Mouse (Mus musculus) ovary, adult 18-20 months (tissue): ENCODE data around the gene Mill2.
"Not testable (repeated sequence)": the region's sequence is repeated elsewhere in the genome, so short reads cannot be mapped to it uniquely, and the experiment has no call there.

Experiments
- DNase-seq: peaks from one replicate; pipeline ENCODE4 v3.0.0; 2022; ENCODE audit warnings: low spot score, mixed read lengths

The Mill2 gene

GRCm38 (mm10) chr7:18839865-18840264 lies at the start of gene Mill2:
Gene Mill2, plus strand, starts transcription at chr7:18839966.
- no peak for DNase-seq

GRCm38 (mm10) chr7:18790671-18791070 lies 49.1 kb upstream of the Mill2 start:
- not testable (repeated sequence) for DNase-seq

- no peak for DNase-seq
These were observed 41.3 kb upstream of the Mill2 start, which contains the start of gene Psg19 for GRCm38 (mm10) chr7:18798420-18798819. Gene Psg19, minus strand, starts transcription at chr7:18798520.

- no peak for DNase-seq
These were observed 40.6 kb upstream of the Mill2 start for GRCm38 (mm10) chr7:18799129-18799528.

GRCm38 (mm10) chr7:18803526-18803925 lies 36.2 kb upstream of the Mill2 start:
- DNase-seq: no peak

GRCm38 (mm10) chr7:18818301-18818700 lies 21.5 kb upstream of the Mill2 start:
- no peak for DNase-seq

GRCm38 (mm10) chr7:18821507-18821906 lies 18.3 kb upstream of the Mill2 start, which contains the start of gene Psg17:
Gene Psg17, minus strand, starts transcription at chr7:18821607.
- no peak for DNase-seq

- DNase-seq: no peak
These were observed 11.8 kb upstream of the Mill2 start for GRCm38 (mm10) chr7:18827792-18828546.

- no peak for DNase-seq
These were observed 11.2 kb upstream of the Mill2 start for GRCm38 (mm10) chr7:18828592-18828991.

- DNase-seq: no peak
These were observed 10.2 kb upstream of the Mill2 start for GRCm38 (mm10) chr7:18829545-18829944.

GRCm38 (mm10) chr7:18832298-18832697 lies 7.5 kb upstream of the Mill2 start:
- no peak for DNase-seq

- peak; percentile 25 for DNase-seq
These were observed 814 bp downstream of the Mill2 start for GRCm38 (mm10) chr7:18840386-18841173.

GRCm38 (mm10) chr7:18841174-18841567 lies 1.4 kb downstream of the Mill2 start:
- DNase-seq: no peak

GRCm38 (mm10) chr7:18844811-18845210 lies 5.0 kb downstream of the Mill2 start:
- no peak for DNase-seq

GRCm38 (mm10) chr7:18848395-18848794 lies 8.6 kb downstream of the Mill2 start:
- DNase-seq: no peak

GRCm38 (mm10) chr7:18858310-18858916 lies 18.6 kb downstream of the Mill2 start:
- DNase-seq: no peak

GRCm38 (mm10) chr7:18862801-18863200 lies 23.0 kb downstream of the Mill2 start:
- no peak for DNase-seq

- DNase-seq: no peak
These were observed 28.7 kb downstream of the Mill2 start for GRCm38 (mm10) chr7:18868491-18868890.

GRCm38 (mm10) chr7:18871031-18871430 lies 31.3 kb downstream of the Mill2 start, which contains the start of gene Pglyrp1:
Gene Pglyrp1, plus strand, starts transcription at chr7:18871331.
- DNase-seq: not testable (repeated sequence)

- no peak for DNase-seq
These were observed 32.4 kb downstream of the Mill2 start for GRCm38 (mm10) chr7:18872014-18872802.

- DNase-seq: no peak
These were observed 33.0 kb downstream of the Mill2 start for GRCm38 (mm10) chr7:18872816-18873215.

- DNase-seq: no peak
These were observed 33.5 kb downstream of the Mill2 start for GRCm38 (mm10) chr7:18873253-18873652.
